Mouse (Mus musculus) embryonic fibroblast, embryonic 13.5 days (primary cell): ENCODE data around the gene Ramp1.

Experiments
- CTCF ChIP-seq: IDR thresholded peaks from 2 replicates; pipeline ENCODE4 v1.5.1; 2011; ENCODE audit warnings: mild to moderate bottlenecking, control low read depth, low read length, moderate library complexity, borderline replicate concordance; ENCODE audit not compliant: insufficient read depth
- POLR2A ChIP-seq: IDR thresholded peaks from 2 replicates; pipeline ENCODE4 v1.6.1; 2011; ENCODE audit warnings: low read depth, mild to moderate bottlenecking, control low read depth, low read length, moderate library complexity

GRCm38 (mm10) chr1:91181784-91182450, 2.3 kb downstream of the Ramp1 start:
- TF ChIP-seq CTCF (no peak), POLR2A (no peak)
